Mouse (Mus musculus) hindbrain, postnatal 0 days (tissue): Measurements from ENCODE around the gene Fam133b. TPM values are rescaled to one million over a fixed set of nuclear protein-coding genes. Genes with fewer than 3 reads are reported as not detected.

Source experiments
- ATAC-seq: fragments of 200-750 bp; cut with Nextera tagmentation; 2 replicates; pipeline ENCODE4 v1.8.0; 2017; ENCODE audit warnings: mild to moderate bottlenecking, moderate TSS enrichment, moderate library complexity
- DNase-seq: peaks from one replicate; pipeline ENCODE4 v3.0.0-alpha.2; 2015; ENCODE audit warnings: low spot score
- H3K27ac ChIP-seq: fragments of 300-500 bp; sonication (generic); 2 replicates; pipeline ENCODE4 v1.5.1; 2014; ENCODE audit warnings: mild to moderate bottlenecking
- H3K27me3 ChIP-seq: fragments of 300-500 bp; sonication (generic); 2 replicates; pipeline ENCODE4 v1.6.1; 2014; ENCODE audit warnings: low read length, mixed read lengths; ENCODE audit not compliant: insufficient read depth
- H3K36me3 ChIP-seq: fragments of 300-500 bp; sonication (generic); 2 replicates; pipeline ENCODE4 v1.6.1; 2014; ENCODE audit warnings: low read length, mixed read lengths; ENCODE audit not compliant: insufficient read depth
- H3K4me1 ChIP-seq: fragments of 300-500 bp; sonication (generic); 2 replicates; pipeline ENCODE4 v1.6.1; 2014; ENCODE audit warnings: antibody characterized with exemption, low read length, mixed read lengths; ENCODE audit not compliant: insufficient read depth
- H3K4me2 ChIP-seq: fragments of 300-500 bp; sonication (generic); 2 replicates; pipeline ENCODE4 v1.6.1; 2014; ENCODE audit warnings: low read depth, mild to moderate bottlenecking, low read length, moderate library complexity, mixed read lengths
- H3K4me3 ChIP-seq: fragments of 300-500 bp; sonication (generic); 2 replicates; pipeline ENCODE4 v1.5.1; 2014; ENCODE audit warnings: low read length
- H3K9ac ChIP-seq: fragments of 300-500 bp; sonication (generic); replicated peaks from 2 replicates; pipeline ENCODE4 v1.6.1; 2014; ENCODE audit warnings: mild to moderate bottlenecking, low read length, moderate library complexity, mixed read lengths
- H3K9me3 ChIP-seq: fragments of 300-500 bp; sonication (generic); 2 replicates; pipeline ENCODE4 v1.6.1; 2016; ENCODE audit warnings: low read length, mixed read lengths
- CTCF ChIP-seq: IDR thresholded peaks from 2 replicates; pipeline ENCODE4 v1.5.1; 2016; ENCODE audit warnings: antibody characterized with exemption, control low read depth, low read depth
- WGBS: fragments of 180-500 bp; shearing (Covaris S2); extraction: QIAGEN DNeasy Blood & Tissue Kit; methylation state at CpG from one replicate; pipeline ENCODE4 v1.1.7; 2014; 5-methylcytosine and 5-hydroxymethylcytosine counted together
- polyA plus RNA-seq: library from polyadenylated mRNA; unstranded; fragments of >200 nt; fragmentation: Nextera tagmentation; extraction: Ambion mirVana; gene quantifications from 2 replicates; pipeline ENCODE4 v1.2.1, GENCODE M21; 2015
- total RNA-seq: library from RNA; depleted of rRNA; stranded (reverse); fragments of >200 nt; gene quantifications from 2 replicates; pipeline ENCODE4 v1.2.3, GENCODE M21; 2014; rRNA removed

Gene Fam133b
- total RNA-seq (17.4 and 20.9 TPM in 2 replicates), polyA plus RNA-seq (25.6 and 28.0 TPM in 2 replicates)

GRCm38 (mm10) chr5:3543629-3544479, at the start of gene Fam133b:
Gene Fam133b, plus strand, starts transcription at chr5:3543833.
- no peaks in the 10 kb centered on the region for H3K9me3 ChIP-seq
- peak within 1 kb of the TSS; percentile 78 for H3K4me2 ChIP-seq
- WGBS: under 1% methylated on average over 78 of the region's 80 CpGs
- no peaks in the 10 kb centered on the region for H3K4me1 ChIP-seq
- H3K27me3 ChIP-seq: no peaks in the 10 kb centered on the region
- peak within 1 kb of the TSS; percentile 88 for H3K27ac ChIP-seq
- peak; percentile 96 for DNase-seq
- TF ChIP-seq CTCF: peak; percentile 94
- peak within 1 kb of the TSS; percentile 91 for H3K4me3 ChIP-seq
- ATAC-seq: peak; percentile 96
- H3K36me3 ChIP-seq: no peaks in the 10 kb centered on the region
- peak within 1 kb of the TSS; percentile 86 for H3K9ac ChIP-seq

GRCm38 (mm10) chr5:3493968-3494367, 49.7 kb upstream of the Fam133b start:
- Histone ChIP-seq H3K9me3 (no peaks in the 10 kb centered on the region), H3K4me1 (no peaks in the 10 kb centered on the region), H3K4me3 (no peak overlapping the region), H3K36me3 (no peaks in the 10 kb centered on the region), H3K4me2 (no peak overlapping the region), H3K27ac (no peak overlapping the region), H3K9ac (no peak overlapping the region), H3K27me3 (no peaks in the 10 kb centered on the region)
- TF ChIP-seq CTCF: no peak
- 91% methylated on average over 9 of the region's 9 CpGs for WGBS
- ATAC-seq (no peak), DNase-seq (no peak)

GRCm38 (mm10) chr5:3494452-3495187, 49.0 kb upstream of the Fam133b start:
- H3K36me3 ChIP-seq: no peaks in the 10 kb centered on the region
- ATAC-seq: no peak
- H3K9ac ChIP-seq: no peak overlapping the region
- 88% methylated on average over 8 of the region's 8 CpGs for WGBS
- TF ChIP-seq CTCF: no peak
- H3K27me3 ChIP-seq: no peaks in the 10 kb centered on the region
- no peak overlapping the region for H3K4me2 ChIP-seq
- H3K4me3 ChIP-seq: no peak overlapping the region
- no peaks in the 10 kb centered on the region for H3K9me3 ChIP-seq
- no peak for DNase-seq
- H3K27ac ChIP-seq: no peak overlapping the region
- H3K4me1 ChIP-seq: no peaks in the 10 kb centered on the region

- DNase-seq (no peak), ATAC-seq (no peak)
- no peak for TF ChIP-seq CTCF
- H3K4me3 ChIP-seq: no peak overlapping the region
- H3K27me3 ChIP-seq: no peaks in the 10 kb centered on the region
- H3K9me3 ChIP-seq: no peaks in the 10 kb centered on the region
- H3K4me2 ChIP-seq: no peak overlapping the region
- H3K9ac ChIP-seq: no peak overlapping the region
- WGBS: 77% methylated on average over 5 of the region's 5 CpGs
- H3K4me1 ChIP-seq: no peaks in the 10 kb centered on the region
- H3K36me3 ChIP-seq: no peaks in the 10 kb centered on the region
- no peak overlapping the region for H3K27ac ChIP-seq
These were observed 46.1 kb upstream of the Fam133b start for GRCm38 (mm10) chr5:3497505-3497925.

GRCm38 (mm10) chr5:3500298-3500697, 43.3 kb upstream of the Fam133b start:
- 92% methylated on average over 5 of the region's 5 CpGs for WGBS
- H3K4me1 ChIP-seq: no peaks in the 10 kb centered on the region
- ATAC-seq: no peak

GRCm38 (mm10) chr5:3500957-3501563, 42.6 kb upstream of the Fam133b start:
- WGBS: 73% methylated on average over 8 of the region's 8 CpGs

More at GRCm38 (mm10) chr5:3500298-3500697, 43.3 kb upstream of the Fam133b start:
- H3K27me3 ChIP-seq: no peaks in the 10 kb centered on the region
- H3K9ac ChIP-seq: no peak overlapping the region
- H3K9me3 ChIP-seq: no peaks in the 10 kb centered on the region
- TF ChIP-seq CTCF: no peak
- no peak for DNase-seq
- H3K36me3 ChIP-seq: no peaks in the 10 kb centered on the region
- no peak overlapping the region for H3K4me2 ChIP-seq
- no peak overlapping the region for H3K4me3 ChIP-seq
- no peak overlapping the region for H3K27ac ChIP-seq

More at GRCm38 (mm10) chr5:3500957-3501563, 42.6 kb upstream of the Fam133b start:
- Histone ChIP-seq H3K36me3 (no peaks in the 10 kb centered on the region), H3K27ac (no peak overlapping the region), H3K9ac (no peak overlapping the region), H3K9me3 (no peaks in the 10 kb centered on the region), H3K27me3 (no peaks in the 10 kb centered on the region), H3K4me1 (no peaks in the 10 kb centered on the region), H3K4me3 (no peak overlapping the region), H3K4me2 (no peak overlapping the region)
- DNase-seq (no peak), ATAC-seq (no peak)
- no peak for TF ChIP-seq CTCF
